Mouse (Mus musculus) ES-E14 (cell line): Measurements from ENCODE around the gene Macf1. TPM values are rescaled to one million over a fixed set of nuclear protein-coding genes. Genes with fewer than 3 reads are reported as not detected.

Source experiments
- DNase-seq: peaks from one replicate; pipeline ENCODE4 v3.0.0-alpha.2; 2013; ENCODE audit warnings: low read depth, low spot score
- H3K27ac ChIP-seq: 2 replicates; pipeline ENCODE4 v1.5.1; 2012; ENCODE audit warnings: low read depth, mild to moderate bottlenecking, low read length, moderate library complexity, mixed read lengths; ENCODE audit not compliant: poor library complexity, insufficient read depth, severe bottlenecking
- H3K36me3 ChIP-seq: 2 replicates; pipeline ENCODE4 v1.6.1; 2012; ENCODE audit warnings: mild to moderate bottlenecking, low read length, moderate library complexity, mixed read lengths; ENCODE audit not compliant: control insufficient read depth, poor library complexity, insufficient read depth, severe bottlenecking
- H3K4me1 ChIP-seq, 2 experiments: fragments of 150-350 bp in 1 of 2; sonication (generic) in 1 of 2; 2 replicates each; pipeline ENCODE4 v1.6.1; 2012; ENCODE audit warnings: low read length in 2 of 2, mild to moderate bottlenecking in 1 of 2, mixed read lengths in 1 of 2; ENCODE audit not compliant: control insufficient read depth in 2 of 2, insufficient read depth in 2 of 2, poor library complexity in 1 of 2
- H3K4me3 ChIP-seq, 2 experiments: fragments of 150-350 bp in 1 of 2; sonication (generic) in 1 of 2; 2 replicates each; pipeline ENCODE4 v1.5.1; 2012; ENCODE audit warnings: low read length in 2 of 2, low read depth in 1 of 2, mild to moderate bottlenecking in 1 of 2, mixed read lengths in 1 of 2; ENCODE audit not compliant: insufficient read depth in 1 of 2, poor library complexity in 1 of 2, severe bottlenecking in 1 of 2
- H3K9ac ChIP-seq: 2 replicates; pipeline ENCODE4 v1.6.1; 2012; ENCODE audit warnings: low read depth, mild to moderate bottlenecking, low read length, mixed read lengths; ENCODE audit not compliant: poor library complexity, insufficient read depth, severe bottlenecking
- H3K9me3 ChIP-seq: fragments of 150-350 bp; sonication (generic); 2 replicates; pipeline ENCODE4 v1.6.1; 2012; ENCODE audit warnings: low read depth, mild to moderate bottlenecking, low read length; ENCODE audit not compliant: control insufficient read depth, insufficient read depth
- CHD2 ChIP-seq: IDR thresholded peaks from 2 replicates; pipeline ENCODE4 v1.6.1; 2014; ENCODE audit warnings: mild to moderate bottlenecking, low read depth, low read length, inconsistent platforms
- HCFC1 ChIP-seq: IDR thresholded peaks from 2 replicates; pipeline ENCODE4 v1.6.1; 2012; ENCODE audit warnings: low read length, inconsistent platforms, borderline replicate concordance; ENCODE audit not compliant: insufficient read depth
- MAFK ChIP-seq: IDR thresholded peaks from 2 replicates; pipeline ENCODE4 v1.6.1; 2014; ENCODE audit warnings: mild to moderate bottlenecking, low read depth, low read length, inconsistent platforms; ENCODE audit not compliant: insufficient read depth
- ZC3H11A ChIP-seq: IDR thresholded peaks from 2 replicates; pipeline ENCODE4 v1.6.1; 2012; ENCODE audit warnings: low read depth, mild to moderate bottlenecking, inconsistent platforms, low read length, borderline replicate concordance
- ZNF384 ChIP-seq: IDR thresholded peaks from 2 replicates; pipeline ENCODE4 v1.6.1; 2012; ENCODE audit warnings: low read depth, low read length, inconsistent platforms
- in situ Hi-C, 2 experiments: fragments of 600-800 bp; cut with MboI; formaldehyde crosslinking; loops; one replicate each; pipeline ENCODE4 v1.15.1; 2025; ENCODE audit warnings: low sequenced_read_pairs in 2 of 2, inconsistent platforms in 1 of 2; ENCODE audit not compliant: unreplicated experiment in 2 of 2
- total RNA-seq: library from RNA; depleted of rRNA; stranded (reverse); fragments of 300-350 nt; gene quantifications from 2 replicates; pipeline ENCODE4 v1.2.3, GENCODE M21; 2012

Gene Macf1
- total RNA-seq, 1 experiment, result 277 TPM

DNA sequence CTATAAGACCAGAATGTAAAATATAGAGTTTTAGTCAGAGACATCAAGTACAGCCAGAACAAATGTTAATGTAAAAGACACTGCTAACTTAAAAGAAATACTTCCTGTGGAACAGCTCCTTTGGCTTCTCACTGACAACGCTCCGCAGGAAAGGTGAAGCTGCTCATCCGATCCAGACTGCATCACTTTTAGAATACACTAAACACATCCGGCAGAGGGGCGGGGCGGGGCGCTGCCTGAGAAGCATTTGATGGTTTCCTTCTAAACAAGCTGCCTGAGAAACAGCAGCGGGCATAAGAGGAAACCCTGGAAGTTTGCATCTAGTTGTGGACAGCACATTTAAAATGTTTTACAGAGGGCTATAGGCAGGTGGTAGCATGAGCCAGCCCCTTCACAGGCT, 328.2 kb downstream of the Macf1 start:
- peaks cover 34% of the 10 kb centered on the region for H3K36me3 ChIP-seq
- no peak for TF ChIP-seq HCFC1
- TF ChIP-seq CHD2, result no peak
- TF ChIP-seq ZNF384, result no peak
- no peak for TF ChIP-seq ZC3H11A
- H3K9ac ChIP-seq, result no peak overlapping the region
- no peaks in the 10 kb centered on the region for H3K9me3 ChIP-seq
- no peak for DNase-seq
- in situ Hi-C loops, result no loop called here
- no peak overlapping the region for H3K4me3 ChIP-seq
- no peak overlapping the region for H3K27ac ChIP-seq
- no peaks in the 10 kb centered on the region for H3K4me1 ChIP-seq

DNA sequence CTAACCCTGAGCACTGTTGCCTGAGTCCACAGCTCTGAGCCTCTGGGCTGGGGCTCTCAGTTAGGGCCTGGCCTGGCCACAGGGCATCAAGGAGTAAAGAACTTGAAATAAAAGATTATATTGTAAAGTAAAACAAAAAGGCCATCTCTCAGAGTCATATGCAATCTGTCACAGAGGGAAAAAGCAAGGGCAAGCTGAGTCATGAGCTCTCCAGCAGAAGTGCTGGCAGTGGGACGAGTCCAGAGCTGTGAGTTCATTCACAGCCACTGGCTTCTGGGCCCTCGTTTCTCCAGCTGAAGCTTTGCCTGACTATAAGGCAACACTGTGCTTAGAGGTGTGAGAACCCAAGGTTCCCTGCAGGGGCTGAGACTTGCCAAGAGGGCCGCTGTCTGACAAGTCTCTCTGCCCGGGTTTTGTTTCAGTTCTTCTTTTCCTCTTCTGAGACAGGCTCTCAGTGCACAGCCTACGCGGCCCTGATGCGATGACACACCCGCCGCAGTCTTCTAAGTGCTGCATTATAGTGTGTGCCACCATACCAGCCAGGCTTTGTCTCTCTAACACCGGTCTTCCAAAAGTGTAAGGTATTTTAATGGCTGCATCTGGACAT, 330.8 kb downstream of the Macf1 start:
- no peaks in the 10 kb centered on the region for H3K9me3 ChIP-seq
- H3K4me3 ChIP-seq, result no peak overlapping the region
- H3K9ac ChIP-seq, result no peak overlapping the region
- in situ Hi-C loops, result no loop called here
- H3K36me3 ChIP-seq, result peaks cover 32% of the 10 kb centered on the region
- no peaks in the 10 kb centered on the region for H3K4me1 ChIP-seq
- no peak for TF ChIP-seq MAFK
- no peak for TF ChIP-seq ZNF384
- TF ChIP-seq CHD2, result no peak
- no peak for TF ChIP-seq HCFC1
- no peak overlapping the region for H3K27ac ChIP-seq
- no peak for DNase-seq

DNA sequence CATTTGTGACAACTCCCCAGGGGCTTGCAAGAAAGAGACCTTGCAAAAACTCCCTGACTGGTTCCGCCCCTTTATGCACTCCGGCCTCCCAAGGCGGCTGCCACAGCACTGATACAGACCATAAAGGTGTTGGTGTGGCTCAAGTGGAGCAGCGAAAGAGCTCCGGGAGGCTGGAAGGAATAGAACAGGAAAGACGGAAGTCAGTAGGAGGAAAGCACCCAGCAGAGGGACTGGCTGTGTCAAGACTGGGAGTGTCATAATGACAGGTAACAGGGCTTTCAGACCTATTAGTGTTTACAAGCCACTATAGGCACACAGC, 340.7 kb downstream of the Macf1 start:
- 0 out of 2 replicates have a peak overlapping the region, but pooled peaks have one; percentile 14 for H3K27ac ChIP-seq
- peak; percentile 47 for DNase-seq
- no peaks in the 10 kb centered on the region for H3K36me3 ChIP-seq
- H3K4me1 ChIP-seq, result peaks cover 0 to 8% of the 10 kb centered on the region in 2 experiments; a peak in 2 of 4 replicates
- in situ Hi-C loops, result no loop called here
- no peaks in the 10 kb centered on the region for H3K9me3 ChIP-seq
- peak overlapping the region; percentile 84 for H3K4me3 ChIP-seq
- no peak overlapping the region for H3K9ac ChIP-seq
- TF ChIP-seq HCFC1 (no peak), ZC3H11A (no peak), CHD2 (no peak), ZNF384 (no peak), MAFK (no peak)

DNA sequence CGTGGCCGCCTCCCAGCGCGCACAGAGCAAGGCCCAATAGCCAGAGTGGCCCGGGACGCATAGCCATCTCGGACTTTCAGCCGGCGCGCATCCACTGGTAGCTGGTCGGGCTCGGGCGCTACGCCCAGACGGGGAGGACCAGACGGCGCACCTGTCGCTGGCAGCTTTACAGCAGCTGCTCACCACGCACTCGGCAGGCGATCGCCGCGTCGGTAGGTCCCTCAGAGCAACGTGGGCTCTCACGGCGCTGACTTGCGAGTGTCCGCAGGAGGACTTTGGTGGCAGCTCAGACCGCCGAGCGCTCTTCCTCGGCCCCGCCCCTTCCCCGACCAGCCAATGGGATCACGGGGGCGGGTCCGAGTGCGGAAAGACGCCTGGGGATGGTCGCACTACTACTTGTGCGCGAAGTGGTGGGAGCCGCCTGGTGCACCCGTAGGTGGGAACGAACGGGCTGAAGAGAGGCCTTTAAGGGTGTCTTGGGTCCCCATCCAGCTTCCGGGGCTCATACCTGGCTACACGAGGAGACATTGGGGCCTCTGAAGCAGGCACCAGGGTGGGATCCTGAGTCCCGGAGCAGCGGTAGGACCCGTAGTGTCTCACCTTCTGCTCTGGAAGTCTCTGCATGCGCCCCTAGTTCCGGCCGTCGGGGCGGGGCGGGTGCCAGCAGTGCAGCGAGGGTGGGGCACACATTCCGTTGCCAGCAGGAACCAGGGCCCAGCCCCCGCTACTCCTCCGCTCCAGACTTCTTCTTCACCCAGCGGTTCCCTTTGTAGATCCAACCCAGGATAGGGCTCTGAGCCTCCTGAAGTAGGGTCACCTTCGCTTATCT, 341.3 kb downstream of the Macf1 start, which contains the start of gene Bmp8a:
TSS of gene Bmp8a (minus strand) at position 611 of the 829 bp plus-strand sequence.
- TF ChIP-seq ZNF384 (no peak), HCFC1 (no peak), ZC3H11A (no peak), CHD2 (no peak), MAFK (no peak)
- peak; percentile 83 for DNase-seq
- H3K36me3 ChIP-seq, result no peaks in the 10 kb centered on the region
- H3K4me1 ChIP-seq, result peaks cover 0 to 8% of the 10 kb centered on the region in 2 experiments; a peak in 2 of 4 replicates
- H3K4me3 ChIP-seq, result peak within 1 kb of the TSS; percentile 84
- H3K9me3 ChIP-seq, result no peaks in the 10 kb centered on the region
- H3K9ac ChIP-seq, result peak within 1 kb of the TSS; percentile 76
- 0 out of 2 replicates have a peak within 1 kb of the TSS, but pooled peaks have one; percentile 14 for H3K27ac ChIP-seq
- in situ Hi-C loops, result no loop called here
